Mouse (Mus musculus): ENCODE data around the gene Foxp1. TPM values are rescaled to one million over a fixed set of nuclear protein-coding genes. Genes with fewer than 3 reads are reported as not detected.

The Foxp1 gene
- polyA plus RNA-seq, 1 experiment from 2014 or later, result 45.3 TPM

DNA sequence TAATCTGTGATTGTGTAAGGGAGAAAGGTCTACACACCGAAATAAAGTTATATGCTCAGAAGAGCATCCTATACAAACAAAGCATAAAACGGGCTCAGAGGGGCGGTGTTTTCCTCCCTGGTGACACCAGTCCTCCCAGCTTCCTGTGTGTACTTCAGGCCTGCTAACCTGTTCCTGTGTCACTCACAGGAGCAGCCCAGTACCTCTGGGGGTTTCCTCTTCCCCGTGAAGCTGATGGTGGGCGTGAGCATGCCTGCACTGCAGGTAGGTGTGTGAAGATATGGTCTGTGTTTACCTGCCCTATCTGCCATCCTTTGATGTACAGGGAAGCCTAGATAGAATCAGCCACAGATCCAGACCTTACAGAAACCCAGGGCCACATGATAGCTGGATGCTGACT lies 142.4 kb downstream of the Foxp1 start:
- no peak for TF ChIP-seq CTCF (IDR thresholded peaks at IDR 0.05; ENCODE audit: low read depth)
- no peak overlapping the region for H3K27ac ChIP-seq (ENCODE audit: low read depth, low read length)

DNA sequence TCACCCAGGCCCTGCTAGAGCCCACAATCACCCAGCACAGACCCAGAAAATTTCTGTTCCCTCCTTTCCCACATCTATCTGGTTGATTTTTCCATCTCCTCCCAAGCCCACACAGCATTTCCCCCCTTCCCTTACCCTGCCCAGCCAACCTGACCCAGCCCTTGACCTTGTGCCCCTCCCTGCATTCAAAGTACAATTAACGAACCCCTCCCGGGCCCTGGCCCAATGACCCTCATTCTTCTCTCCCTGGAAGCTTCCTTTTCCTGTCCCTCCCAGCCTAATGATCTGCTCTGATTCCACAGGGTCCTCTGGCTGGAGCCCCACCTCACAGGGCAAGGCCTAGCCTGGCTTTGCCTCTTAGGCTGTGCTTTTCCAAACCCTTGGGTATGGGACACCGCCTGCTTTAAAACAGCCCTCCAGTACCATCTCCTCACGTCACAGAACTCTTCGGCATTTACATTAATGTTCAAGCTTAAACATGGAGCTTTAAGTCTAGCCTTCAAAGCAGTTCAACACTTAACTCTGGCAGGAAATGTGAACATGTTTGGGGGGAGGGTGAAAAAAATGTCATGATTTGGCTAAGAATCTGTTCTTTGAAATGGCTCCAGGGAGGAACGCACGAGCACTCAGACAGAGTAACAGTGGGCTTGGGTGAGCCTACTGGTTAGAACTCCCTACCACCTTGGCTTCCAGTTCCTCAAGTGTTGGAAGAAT lies 143.4 kb downstream of the Foxp1 start:
- no peak for ATAC-seq
- H3K27ac ChIP-seq (ENCODE audit: low read depth, low read length), result no peak overlapping the region
- TF ChIP-seq CTCF (IDR thresholded peaks at IDR 0.05; ENCODE audit: low read depth), result no peak
- no peak overlapping the region for H3K4me2 ChIP-seq (replicated peaks; ENCODE audit: low read depth)
- WGBS, result 63% methylated on average over 7 of the region's 7 CpGs
- no peak overlapping the region for H3K4me3 ChIP-seq (ENCODE audit: low read depth, low read length)
- H3K36me3 ChIP-seq (ENCODE audit: control insufficient read depth, insufficient read depth), result no peaks in the 10 kb centered on the region
- no peaks in the 10 kb centered on the region for H3K27me3 ChIP-seq (replicated peaks; ENCODE audit: control insufficient read depth, insufficient read depth, low read length)
- H3K4me1 ChIP-seq (replicated peaks; ENCODE audit: control insufficient read depth, insufficient read depth, low read length), result no peaks in the 10 kb centered on the region
- no peak overlapping the region for H3K9ac ChIP-seq (ENCODE audit: low read depth, low read length)
- H3K9me3 ChIP-seq (ENCODE audit: control insufficient read depth), result no peaks in the 10 kb centered on the region

More for the DNA sequence above, 142.4 kb downstream of the Foxp1 start:
- no peak for ATAC-seq
- Histone ChIP-seq H3K27me3 (replicated peaks; ENCODE audit: control insufficient read depth, insufficient read depth, low read length) (no peaks in the 10 kb centered on the region), H3K9ac (ENCODE audit: low read depth, low read length) (no peak overlapping the region), H3K4me1 (replicated peaks; ENCODE audit: control insufficient read depth, insufficient read depth, low read length) (no peaks in the 10 kb centered on the region), H3K9me3 (ENCODE audit: control insufficient read depth) (no peaks in the 10 kb centered on the region), H3K4me3 (ENCODE audit: low read depth, low read length) (no peak overlapping the region), H3K36me3 (ENCODE audit: control insufficient read depth, insufficient read depth) (no peaks in the 10 kb centered on the region), H3K4me2 (replicated peaks; ENCODE audit: low read depth) (no peak overlapping the region)
- WGBS, result 39% methylated on average over 5 of the region's 5 CpGs

DNA sequence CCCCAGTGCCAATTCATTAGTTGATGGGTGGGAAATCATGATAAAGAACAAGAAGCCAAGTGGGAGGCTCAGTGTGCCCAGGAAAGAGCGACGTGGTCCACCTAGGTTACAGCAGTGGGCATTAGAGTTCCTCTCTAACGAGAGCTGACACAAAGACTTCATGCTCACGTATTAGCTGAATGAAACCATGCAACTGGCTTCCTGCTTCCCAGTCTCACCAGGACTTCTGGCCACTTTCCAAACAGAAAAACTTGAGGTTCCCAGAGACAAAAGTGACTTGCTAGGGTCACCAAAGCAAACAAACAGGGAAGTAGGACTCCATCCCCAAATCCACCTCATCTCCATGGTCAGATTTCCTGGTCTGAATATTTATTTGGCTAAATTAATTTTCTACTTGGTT lies 144.8 kb downstream of the Foxp1 start:
- Histone ChIP-seq H3K27ac (ENCODE audit: low read depth, low read length) (no peak overlapping the region), H3K4me3 (ENCODE audit: low read depth, low read length) (no peak overlapping the region), H3K36me3 (ENCODE audit: control insufficient read depth, insufficient read depth) (no peaks in the 10 kb centered on the region), H3K9ac (ENCODE audit: low read depth, low read length) (no peak overlapping the region), H3K4me1 (replicated peaks; ENCODE audit: control insufficient read depth, insufficient read depth, low read length) (no peaks in the 10 kb centered on the region), H3K27me3 (replicated peaks; ENCODE audit: control insufficient read depth, insufficient read depth, low read length) (no peaks in the 10 kb centered on the region), H3K9me3 (ENCODE audit: control insufficient read depth) (no peaks in the 10 kb centered on the region), H3K4me2 (replicated peaks; ENCODE audit: low read depth) (no peak overlapping the region)
- TF ChIP-seq CTCF (IDR thresholded peaks at IDR 0.05; ENCODE audit: low read depth), result no peak
- WGBS, result 79% methylated on average over 4 of the region's 4 CpGs
- no peak for ATAC-seq

DNA sequence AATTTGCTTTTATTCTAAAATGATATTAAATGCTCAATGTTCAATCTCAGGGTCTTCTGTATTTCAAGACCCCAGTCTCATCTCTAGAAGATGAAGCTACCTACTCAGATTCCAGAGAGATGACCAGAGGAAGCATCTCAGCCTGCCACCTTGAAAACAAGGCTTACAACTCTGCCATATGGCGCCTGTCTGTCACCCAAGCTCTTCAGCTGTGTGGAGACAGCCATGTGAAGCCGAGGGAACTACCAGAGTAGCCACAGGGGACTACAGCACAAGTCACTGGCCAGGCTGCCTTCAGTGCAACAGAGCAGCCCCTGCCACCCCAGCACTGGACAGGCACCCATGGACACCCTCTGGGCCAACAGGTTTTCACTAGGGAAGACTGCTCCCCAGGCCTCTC lies 145.4 kb downstream of the Foxp1 start:
- no peak for TF ChIP-seq CTCF (IDR thresholded peaks at IDR 0.05; ENCODE audit: low read depth)

DNA sequence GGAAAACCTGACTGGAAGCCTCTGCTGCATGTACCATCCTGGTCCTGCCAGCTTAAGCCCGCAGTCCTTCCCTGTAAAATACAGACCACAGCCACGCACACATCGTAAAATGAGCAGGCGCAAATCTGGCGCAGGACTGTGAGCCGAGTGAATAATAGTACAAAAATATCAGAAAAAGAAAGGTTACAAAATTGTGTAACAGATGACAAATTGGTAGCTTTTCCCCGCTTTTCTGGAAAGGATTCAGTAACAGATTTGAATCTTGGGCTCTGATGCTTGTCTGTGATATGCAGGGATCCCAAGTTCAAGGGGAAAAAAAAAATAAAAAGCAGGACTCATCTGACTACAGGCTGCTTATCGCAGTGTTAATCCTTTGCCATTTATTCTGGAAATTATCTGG lies 145.8 kb downstream of the Foxp1 start:
- no peaks in the 10 kb centered on the region for H3K9me3 ChIP-seq (ENCODE audit: control insufficient read depth)
- WGBS, result 82% methylated on average over 8 of the region's 8 CpGs
- no peak for ATAC-seq
- H3K4me2 ChIP-seq (replicated peaks; ENCODE audit: low read depth), result no peak overlapping the region
- no peak overlapping the region for H3K27ac ChIP-seq (ENCODE audit: low read depth, low read length)
- H3K4me3 ChIP-seq (ENCODE audit: low read depth, low read length), result no peak overlapping the region
- no peaks in the 10 kb centered on the region for H3K4me1 ChIP-seq (replicated peaks; ENCODE audit: control insufficient read depth, insufficient read depth, low read length)
- no peak for TF ChIP-seq CTCF (IDR thresholded peaks at IDR 0.05; ENCODE audit: low read depth)
- no peak overlapping the region for H3K9ac ChIP-seq (ENCODE audit: low read depth, low read length)
- no peaks in the 10 kb centered on the region for H3K27me3 ChIP-seq (replicated peaks; ENCODE audit: control insufficient read depth, insufficient read depth, low read length)
- H3K36me3 ChIP-seq (ENCODE audit: control insufficient read depth, insufficient read depth), result no peaks in the 10 kb centered on the region

More for the DNA sequence above, 145.4 kb downstream of the Foxp1 start:
- no peak overlapping the region for H3K27ac ChIP-seq (ENCODE audit: low read depth, low read length)
- H3K9ac ChIP-seq (ENCODE audit: low read depth, low read length), result no peak overlapping the region
- H3K4me1 ChIP-seq (replicated peaks; ENCODE audit: control insufficient read depth, insufficient read depth, low read length), result no peaks in the 10 kb centered on the region
- H3K4me2 ChIP-seq (replicated peaks; ENCODE audit: low read depth), result no peak overlapping the region
- H3K36me3 ChIP-seq (ENCODE audit: control insufficient read depth, insufficient read depth), result no peaks in the 10 kb centered on the region
- ATAC-seq, result no peak
- WGBS, result 86% methylated on average over 2 of the region's 2 CpGs
- no peaks in the 10 kb centered on the region for H3K27me3 ChIP-seq (replicated peaks; ENCODE audit: control insufficient read depth, insufficient read depth, low read length)
- H3K9me3 ChIP-seq (ENCODE audit: control insufficient read depth), result no peaks in the 10 kb centered on the region
- H3K4me3 ChIP-seq (ENCODE audit: low read depth, low read length), result no peak overlapping the region

DNA sequence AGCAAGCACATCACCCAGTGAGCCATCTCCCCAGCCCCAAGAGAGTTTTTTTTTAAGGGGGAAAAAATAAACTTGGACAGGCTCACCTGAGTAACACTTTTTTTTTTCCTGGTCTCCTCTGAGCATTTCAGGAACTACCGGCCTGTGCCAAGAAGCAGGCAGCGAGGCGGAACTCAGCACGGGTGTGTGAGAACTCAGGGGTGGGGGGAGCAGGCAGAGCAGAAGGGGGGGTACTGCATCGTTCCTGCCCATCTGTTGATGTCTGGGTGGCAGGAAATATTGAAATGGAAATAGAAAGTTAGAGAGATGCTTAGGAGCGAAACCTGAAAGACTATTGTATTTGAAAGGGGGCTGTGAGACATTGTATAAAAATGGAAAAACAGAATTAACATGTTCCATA lies 146.7 kb downstream of the Foxp1 start:
- Histone ChIP-seq H3K27me3 (replicated peaks; ENCODE audit: control insufficient read depth, insufficient read depth, low read length) (no peaks in the 10 kb centered on the region), H3K4me2 (replicated peaks; ENCODE audit: low read depth) (no peak overlapping the region), H3K9me3 (ENCODE audit: control insufficient read depth) (no peaks in the 10 kb centered on the region), H3K36me3 (ENCODE audit: control insufficient read depth, insufficient read depth) (no peaks in the 10 kb centered on the region), H3K4me3 (ENCODE audit: low read depth, low read length) (no peak overlapping the region), H3K9ac (ENCODE audit: low read depth, low read length) (no peak overlapping the region), H3K27ac (ENCODE audit: low read depth, low read length) (no peak overlapping the region), H3K4me1 (replicated peaks; ENCODE audit: control insufficient read depth, insufficient read depth, low read length) (no peaks in the 10 kb centered on the region)
- WGBS, result 69% methylated on average over 6 of the region's 6 CpGs
- no peak for ATAC-seq
- no peak for TF ChIP-seq CTCF (IDR thresholded peaks at IDR 0.05; ENCODE audit: low read depth)

Data from intestine, postnatal 0 days (tissue).